In genomic region chr11:93988328-93989062, GRCm38 (mm10) we compare ENCODE assay signal across 8 mouse cellular contexts. TPM values are rescaled to one million over a fixed set of nuclear protein-coding genes. Genes with fewer than 3 reads are reported as not detected.
DNase-seq lines count a peak whose midpoint lies in the region; ATAC-seq and TF ChIP-seq lines count a peak whose summit lies in the region.

No protein-coding gene starts in this region.

- no peaks in the 10 kb centered on the region for H3K27me3 ChIP-seq in heart, embryonic 12.5 days (replicated peaks)
- H3K27me3 ChIP-seq in cerebellum, adult 2 months (ENCODE audit: control insufficient read depth, insufficient read depth, low read length): no peaks in the 10 kb centered on the region
- no peaks in the 10 kb centered on the region for H3K27me3 ChIP-seq in midbrain, embryonic 11.5 days (ENCODE audit: control insufficient read depth, insufficient read depth, low read length)

- peaks cover 23% of the 10 kb centered on the region for H3K4me1 ChIP-seq in heart, embryonic 12.5 days (replicated peaks)
- peaks cover 3% of the 10 kb centered on the region; the same call in 1 of the 2 replicates for H3K4me1 ChIP-seq in olfactory bulb, adult 2 months (ENCODE audit: control insufficient read depth, insufficient read depth, low read length)
- no peaks in the 10 kb centered on the region for H3K4me1 ChIP-seq in cerebellum, adult 2 months (ENCODE audit: control insufficient read depth, insufficient read depth, low read length)
- no peaks in the 10 kb centered on the region for H3K4me1 ChIP-seq in midbrain, embryonic 11.5 days (ENCODE audit: control insufficient read depth, insufficient read depth, low read length)

- TF ChIP-seq CTCF in layer of hippocampus, adult 2 months (conservative IDR thresholded peaks at IDR 0.05): no peak
- TF ChIP-seq CTCF in olfactory bulb, adult 2 months (IDR thresholded peaks at IDR 0.05; ENCODE audit: insufficient read depth, low read depth, low read length): no peak
- TF ChIP-seq CTCF in cerebellum, adult 2 months (IDR thresholded peaks at IDR 0.05; ENCODE audit: borderline replicate concordance, insufficient read depth, low read depth, low read length): no peak

- DNase-seq in layer of hippocampus, adult 2 months (ENCODE audit: low spot score in 2 of 2): no peak
- DNase-seq in layer of hippocampus, adult 18-20 months (ENCODE audit: low spot score in 2 of 2): no peak
- DNase-seq in kidney, postnatal 10 days: peak; percentile 72
- DNase-seq in cerebellum, adult 2 months: no peak
- DNase-seq in midbrain, embryonic 11.5 days (ENCODE audit: low spot score, missing footprints): no peak
- no peak for DNase-seq in layer of hippocampus, postnatal 25 days (ENCODE audit: extremely low spot score in 1 of 2, low spot score in 1 of 2)

- peak overlapping the region; percentile 46 for H3K4me2 ChIP-seq in heart, embryonic 12.5 days
- H3K4me2 ChIP-seq in midbrain, embryonic 11.5 days: no peak overlapping the region

- H3K9me3 ChIP-seq in heart, embryonic 12.5 days (replicated peaks): no peaks in the 10 kb centered on the region
- no peaks in the 10 kb centered on the region for H3K9me3 ChIP-seq in midbrain, embryonic 11.5 days (ENCODE audit: control insufficient read depth, low read length)

- peak overlapping the region; percentile 53 for H3K27ac ChIP-seq in layer of hippocampus, adult 2 months
- peak overlapping the region; percentile 95 for H3K27ac ChIP-seq in heart, embryonic 12.5 days (ENCODE audit: poor library complexity, severe bottlenecking)
- H3K27ac ChIP-seq in olfactory bulb, adult 2 months (ENCODE audit: insufficient read depth, low read depth, low read length): 0 out of 2 replicates have a peak overlapping the region, but pooled peaks have one; percentile 22
- H3K27ac ChIP-seq in cerebellum, adult 2 months (ENCODE audit: insufficient read depth, low read length): no peak overlapping the region
- H3K27ac ChIP-seq in midbrain, embryonic 11.5 days (ENCODE audit: low read depth, low read length): no peak overlapping the region

- no peak overlapping the region for H3K4me3 ChIP-seq in layer of hippocampus, adult 2 months
- no peak overlapping the region for H3K4me3 ChIP-seq in heart, embryonic 12.5 days
- H3K4me3 ChIP-seq in olfactory bulb, adult 2 months (ENCODE audit: insufficient read depth, low read depth, low read length): no peak overlapping the region
- H3K4me3 ChIP-seq in cerebellum, adult 2 months (replicated peaks; ENCODE audit: insufficient read depth, low read depth, low read length): no peak overlapping the region
- H3K4me3 ChIP-seq in midbrain, embryonic 11.5 days (ENCODE audit: low read depth, low read length): no peak overlapping the region

- peak overlapping the region; percentile 17; the same call in 1 of the 2 replicates for H3K9ac ChIP-seq in heart, embryonic 12.5 days
- no peak overlapping the region for H3K9ac ChIP-seq in midbrain, embryonic 11.5 days (ENCODE audit: low read length)

- no peak for TF ChIP-seq POLR2A in olfactory bulb, adult 2 months (IDR thresholded peaks at IDR 0.05; ENCODE audit: insufficient read depth, low read depth, low read length)
- TF ChIP-seq POLR2A in cerebellum, adult 2 months (IDR thresholded peaks at IDR 0.05; ENCODE audit: borderline replicate concordance, insufficient read depth, low read length): no peak

- 42% methylated on average over 12 of the region's 12 CpGs for WGBS in heart, embryonic 12.5 days
- WGBS in olfactory bulb, adult 2 months: 62% methylated on average over 12 of the region's 12 CpGs
- 68% methylated on average over 12 of the region's 12 CpGs for WGBS in cerebellum, adult 2 months
- 69% methylated on average over 12 of the region's 12 CpGs for WGBS in midbrain, embryonic 11.5 days

- peak; percentile 59 for ATAC-seq in heart, embryonic 12.5 days (ENCODE audit: insufficient number of reproducible peaks, low FRiP score)
- ATAC-seq in midbrain, embryonic 11.5 days (ENCODE audit: low FRiP score): no peak

- H3K36me3 ChIP-seq in heart, embryonic 12.5 days: no peaks in the 10 kb centered on the region
- no peaks in the 10 kb centered on the region for H3K36me3 ChIP-seq in midbrain, embryonic 11.5 days (ENCODE audit: control insufficient read depth, insufficient read depth, low read length)

RNA-seq across cellular contexts. Expression of gene Spag9, which starts 7.4 kb away (rescaled TPM):
- 100 to 1,000 TPM; 213 to 217 TPM for total RNA-seq in layer of hippocampus, adult 2 months (2021)
- 100 to 1,000 TPM; 212 to 219 TPM for total RNA-seq in layer of hippocampus, adult 18-20 months (2021)
- 48.3 and 49.1 TPM in 2 replicates for polyA plus RNA-seq in heart, embryonic 12.5 days (2016; fragmentation: Nextera tagmentation; extraction: Ambion mirVana)
- polyA plus RNA-seq in olfactory bulb, adult 2 months (2012; ENCODE audit: insufficient read depth, insufficient read length, low replicate concordance, missing spikeins): 93.3 and 117 TPM in 2 replicates
- 134 and 135 TPM in 2 replicates for polyA plus RNA-seq in cerebellum, adult 2 months (2012; rRNA removed)
- 107 and 118 TPM in 2 replicates for polyA plus RNA-seq in midbrain, embryonic 11.5 days (2014; fragmentation: Nextera tagmentation; extraction: Ambion mirVana)
- total RNA-seq in layer of hippocampus, postnatal 25 days (2021): 100 to 1,000 TPM; 213 to 215 TPM

RNA-seq across cellular contexts. Expression of gene Nme1, which starts 20.2 kb away (rescaled TPM):
- total RNA-seq in layer of hippocampus, adult 2 months (2021): 10 to 100 TPM; 68.7 to 75.0 TPM
- total RNA-seq in layer of hippocampus, adult 18-20 months (2021): 10 to 100 TPM; 65.8 to 73.3 TPM
- 88.4 and 101 TPM in 2 replicates for polyA plus RNA-seq in heart, embryonic 12.5 days (2016; fragmentation: Nextera tagmentation; extraction: Ambion mirVana)
- not detected in 2 replicates for polyA plus RNA-seq in olfactory bulb, adult 2 months (2012; ENCODE audit: insufficient read depth, insufficient read length, low replicate concordance, missing spikeins)
- 171 and 198 TPM in 2 replicates for polyA plus RNA-seq in cerebellum, adult 2 months (2012; rRNA removed)
- polyA plus RNA-seq in midbrain, embryonic 11.5 days (2014; fragmentation: Nextera tagmentation; extraction: Ambion mirVana): 200 and 215 TPM in 2 replicates
- total RNA-seq in layer of hippocampus, postnatal 25 days (2021): 10 to 100 TPM; 79.8 to 86.1 TPM

RNA-seq across cellular contexts. Expression of gene Gm20390, which starts 20.4 kb away (rescaled TPM):
- 100 to 1,000 TPM in 1 of 2 experiments, 10 to 100 TPM in 1; 96.8 to 111 TPM for total RNA-seq in layer of hippocampus, adult 2 months (2021)
- 100 to 1,000 TPM; 108 to 113 TPM for total RNA-seq in layer of hippocampus, adult 18-20 months (2021)
- 272 and 292 TPM in 2 replicates for polyA plus RNA-seq in heart, embryonic 12.5 days (2016; fragmentation: Nextera tagmentation; extraction: Ambion mirVana)
- not detected in 2 replicates for polyA plus RNA-seq in olfactory bulb, adult 2 months (2012; ENCODE audit: insufficient read depth, insufficient read length, low replicate concordance, missing spikeins)
- polyA plus RNA-seq in cerebellum, adult 2 months (2012; rRNA removed): 79.6 and 83.2 TPM in 2 replicates
- polyA plus RNA-seq in midbrain, embryonic 11.5 days (2014; fragmentation: Nextera tagmentation; extraction: Ambion mirVana): 345 and 375 TPM in 2 replicates
- total RNA-seq in layer of hippocampus, postnatal 25 days (2021): 100 to 1,000 TPM in 1 of 2 experiments, 10 to 100 TPM in 1; 88.1 to 124 TPM

RNA-seq across cellular contexts. Expression of gene Nme2, which starts 32.4 kb away (rescaled TPM):
- total RNA-seq in layer of hippocampus, adult 2 months (2021): 100 to 1,000 TPM in 1 of 2 experiments, 10 to 100 TPM in 1; 80.1 to 110 TPM
- 10 to 100 TPM; 76.6 to 90.3 TPM for total RNA-seq in layer of hippocampus, adult 18-20 months (2021)
- polyA plus RNA-seq in heart, embryonic 12.5 days (2016; fragmentation: Nextera tagmentation; extraction: Ambion mirVana): 311 and 320 TPM in 2 replicates
- not detected in 2 replicates for polyA plus RNA-seq in olfactory bulb, adult 2 months (2012; ENCODE audit: insufficient read depth, insufficient read length, low replicate concordance, missing spikeins)
- 109 and 115 TPM in 2 replicates for polyA plus RNA-seq in cerebellum, adult 2 months (2012; rRNA removed)
- 142 and 144 TPM in 2 replicates for polyA plus RNA-seq in midbrain, embryonic 11.5 days (2014; fragmentation: Nextera tagmentation; extraction: Ambion mirVana)
- total RNA-seq in layer of hippocampus, postnatal 25 days (2021): 10 to 100 TPM; 94.7 to 95.8 TPM

Comparison
In these comparisons a context has a peak if more than half of its experiments do, and no peak if none do; other contexts are left out.
1. H3K27ac ChIP-seq: peak in layer of hippocampus, adult 2 months (single experiment), heart, embryonic 12.5 days (single experiment) and olfactory bulb, adult 2 months (single experiment); none in cerebellum, adult 2 months (single experiment) and midbrain, embryonic 11.5 days (single experiment).
2. RNA of gene Gm20390, which starts 20.4 kb away (polyA plus RNA-seq): 345 to 375 TPM in midbrain, embryonic 11.5 days, 272 to 292 TPM in heart, embryonic 12.5 days and 79.6 to 83.2 TPM in cerebellum, adult 2 months; not detected in olfactory bulb, adult 2 months; every median in the first group is over 10 times any median in the second.